Mouse (Mus musculus) c-Kit-positive CD71-positive TER-119-negative erythroid progenitor cells, embryonic 14.5 days (primary cell): ENCODE measurements around the gene Knstrn.

Experiments
- DNase-seq: peaks from one replicate; pipeline ENCODE4 v3.0.0-alpha.2; 2013; ENCODE audit warnings: low read depth

Gene Knstrn

DNA sequence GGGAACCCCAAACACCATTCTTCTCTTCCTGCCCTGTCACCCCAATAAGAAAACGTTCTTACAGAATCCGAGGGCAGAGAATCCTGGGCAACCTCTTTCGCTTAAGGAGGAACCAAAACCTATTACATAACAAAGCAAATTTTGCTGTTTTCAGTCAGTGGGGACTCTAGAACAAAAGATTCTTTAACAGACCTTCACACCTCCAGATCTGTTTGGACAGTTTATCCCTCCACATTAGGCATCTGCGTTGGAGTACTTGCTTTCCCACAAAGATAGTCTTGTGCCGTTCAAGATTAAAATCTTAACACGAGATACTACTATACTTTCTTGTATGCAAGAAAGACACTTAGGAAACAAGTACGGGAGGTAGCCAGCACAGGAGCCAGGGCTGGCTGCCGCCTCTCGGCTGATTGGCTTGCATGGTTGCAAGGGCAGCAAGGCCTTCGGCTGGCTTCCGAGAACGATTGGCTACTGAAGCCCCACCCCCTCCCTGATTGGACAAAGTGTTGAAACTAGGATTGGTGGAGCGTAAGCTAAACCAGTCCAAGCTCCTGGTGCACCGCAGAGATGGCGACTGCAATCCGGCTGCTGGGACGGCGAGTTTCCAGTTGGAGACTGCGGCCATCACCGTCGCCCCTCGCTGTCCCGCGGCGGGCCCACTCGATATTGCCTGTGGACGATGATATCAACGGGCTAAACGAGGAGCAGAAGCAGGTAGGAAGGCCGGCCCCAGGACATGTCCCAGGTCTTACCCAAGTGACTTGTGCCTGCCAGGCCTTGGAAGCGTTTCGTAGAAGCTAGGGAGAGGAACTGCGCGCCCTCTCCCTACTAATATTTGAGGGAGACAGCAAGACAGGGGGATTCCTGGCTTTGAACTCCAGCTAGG lies 47.9 kb downstream of the Knstrn start, which contains the start of gene Ivd:
Ivd (plus strand) TSS at position 501 of the 886 bp plus-strand sequence.
- peak; percentile 93 for DNase-seq

DNA sequence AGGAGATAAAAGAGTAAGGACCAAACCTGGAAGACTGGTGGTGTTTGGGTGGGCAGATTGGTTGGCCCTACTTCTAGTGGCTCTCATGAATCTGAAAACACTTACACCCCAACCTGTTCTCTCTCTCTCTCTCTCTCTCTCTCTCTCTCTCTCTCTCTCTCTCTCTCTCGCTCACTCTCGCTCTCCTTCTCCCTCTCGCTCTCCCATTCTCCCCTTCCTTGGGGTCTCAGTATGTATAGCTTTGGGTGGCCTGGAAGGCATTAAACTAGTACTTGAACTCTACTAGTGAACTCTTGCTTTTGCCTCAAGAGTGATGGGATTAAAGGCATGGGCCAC lies 48.5 kb downstream of the Knstrn start:
- DNase-seq: no peak

DNA sequence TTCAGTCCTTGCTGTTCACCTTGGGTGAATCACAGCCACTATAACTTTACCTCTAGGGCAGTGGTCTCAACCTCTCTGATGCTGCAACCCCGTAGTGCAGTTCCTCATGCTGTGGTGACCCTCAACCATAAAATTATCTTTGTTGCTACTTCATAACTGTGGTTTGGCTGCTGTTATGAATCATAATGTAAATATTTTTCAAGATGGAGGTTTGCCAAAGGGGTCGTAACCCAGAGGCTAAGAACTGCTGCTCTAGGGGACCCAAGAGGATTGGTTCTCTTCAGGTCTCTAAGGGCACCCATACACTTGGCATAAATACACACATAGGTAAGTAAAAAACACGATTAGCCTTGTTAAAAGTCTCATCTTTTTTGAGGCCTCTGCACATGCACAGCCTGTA lies 56.8 kb downstream of the Knstrn start:
- no peak for DNase-seq

DNA sequence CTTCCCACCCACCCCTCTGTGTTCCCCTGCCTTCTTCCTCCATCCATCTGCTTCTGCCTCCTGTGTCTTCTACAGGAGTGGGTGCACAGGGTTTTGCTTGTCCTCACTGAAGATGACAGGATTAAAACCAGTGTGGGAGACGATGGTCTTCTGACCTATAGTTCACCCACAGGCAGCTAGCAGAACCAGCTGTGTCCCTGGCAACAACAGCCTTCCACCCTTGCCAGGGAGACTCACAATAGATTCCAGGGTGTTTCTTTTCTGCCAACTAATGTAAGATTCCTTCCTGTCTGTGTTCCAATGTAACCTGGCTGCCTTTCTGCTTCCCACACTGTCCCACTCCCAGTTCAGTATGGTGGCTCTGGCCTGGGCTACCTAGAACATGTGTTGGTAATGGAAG lies 57.2 kb downstream of the Knstrn start:
- DNase-seq: no peak

DNA sequence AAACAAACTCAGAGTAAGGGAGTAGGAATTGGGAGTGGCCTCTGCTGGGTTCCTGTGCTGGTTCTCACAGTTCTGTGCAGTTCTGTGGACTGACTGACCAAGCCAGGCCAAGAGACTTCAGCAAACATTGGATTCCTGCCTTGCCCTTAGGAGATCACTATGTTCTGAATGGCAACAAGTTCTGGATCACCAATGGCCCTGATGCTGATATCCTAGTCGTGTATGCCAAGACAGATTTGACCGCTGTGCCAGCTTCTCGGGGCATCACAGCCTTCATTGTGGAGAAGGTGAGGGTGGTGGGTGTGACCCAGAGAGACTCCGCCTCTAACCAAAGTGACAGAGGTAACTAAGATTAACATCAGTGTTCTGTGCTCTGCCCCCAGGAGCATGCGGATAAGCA lies 59.2 kb downstream of the Knstrn start:
- no peak for DNase-seq

DNA sequence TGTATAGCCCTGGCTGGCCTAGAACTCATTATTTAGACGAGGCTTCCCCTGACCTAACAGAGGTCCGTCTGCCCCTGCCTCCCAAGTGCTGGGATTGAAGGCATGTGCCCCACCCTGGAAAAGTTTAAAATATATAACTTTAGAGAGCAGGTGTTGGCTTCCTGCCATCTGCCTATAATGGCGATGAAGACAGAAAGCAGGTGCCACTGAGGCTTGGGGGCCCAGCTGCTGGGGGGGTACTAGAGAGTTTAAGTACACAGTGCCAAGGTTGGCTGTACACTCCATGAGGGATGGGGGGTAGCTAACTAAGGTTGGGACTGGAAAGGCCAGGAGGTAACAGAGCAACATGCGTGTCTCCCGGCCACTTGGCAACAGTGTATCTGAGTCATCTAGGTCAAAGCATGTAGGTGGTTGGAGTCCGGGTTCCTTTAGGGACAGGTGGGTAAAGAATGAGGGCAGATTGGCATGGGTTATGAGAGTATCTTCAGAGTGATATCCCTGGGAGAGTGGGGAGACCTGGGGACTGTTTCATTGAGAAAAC lies 60.2 kb downstream of the Knstrn start:
- no peak for DNase-seq

DNA sequence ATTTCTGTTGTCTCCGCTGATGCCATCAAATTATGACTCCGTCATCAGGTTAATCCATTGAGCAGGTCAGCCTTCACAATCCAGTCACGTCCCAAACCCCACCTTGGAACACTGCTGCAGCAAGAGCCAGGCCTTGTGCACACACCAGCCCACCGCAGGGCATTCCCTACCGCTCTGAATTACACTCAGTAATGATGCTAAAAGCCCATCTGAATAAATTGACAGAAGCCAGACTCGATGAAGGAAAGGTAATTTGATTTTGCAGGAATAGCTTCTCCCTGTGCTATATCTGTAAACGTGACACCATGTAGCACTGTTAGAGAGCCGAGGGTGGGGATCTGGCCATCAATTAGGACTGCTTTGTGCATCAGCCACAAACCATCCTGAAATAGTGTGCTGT lies 61.5 kb downstream of the Knstrn start:
- no peak for DNase-seq

DNA sequence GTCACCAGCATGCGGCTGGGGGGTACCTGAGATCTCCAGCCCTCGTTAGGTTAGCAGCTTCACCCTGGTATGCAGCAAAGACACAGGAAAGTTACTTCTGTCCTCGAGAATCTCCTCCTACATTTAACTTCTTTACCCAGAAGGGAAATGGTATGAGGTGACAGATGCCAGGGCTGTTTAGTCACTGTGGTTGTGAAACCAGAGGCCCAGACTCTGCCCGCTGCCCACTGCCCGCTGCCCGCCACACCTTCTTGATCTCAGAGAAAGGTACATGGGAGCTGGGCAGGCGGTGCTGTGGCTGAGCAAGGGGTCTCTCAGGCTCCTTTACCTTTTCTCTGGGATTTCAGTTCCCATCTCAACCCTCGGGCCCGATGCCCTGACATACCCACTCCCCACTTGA lies 62.6 kb downstream of the Knstrn start:
- DNase-seq: no peak

DNA sequence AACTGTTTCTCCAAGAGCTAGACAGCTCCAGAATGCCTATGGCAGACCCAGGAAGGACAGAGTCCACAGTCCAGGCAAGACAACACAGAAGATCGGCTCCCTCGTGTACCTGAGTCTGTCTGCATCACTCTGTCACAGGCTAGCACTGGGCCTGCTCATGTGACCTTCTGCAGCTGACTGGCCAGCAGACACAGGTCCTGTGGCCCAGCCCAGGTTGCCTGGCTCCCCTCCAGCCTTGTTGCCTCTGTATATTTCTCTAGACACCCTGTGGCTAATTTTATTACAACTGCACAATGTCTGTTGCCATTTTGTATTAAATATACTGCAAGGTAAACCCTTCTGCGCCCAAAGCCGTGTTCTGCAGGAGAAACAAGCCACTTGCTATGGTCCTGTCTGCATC lies 67.2 kb downstream of the Knstrn start:
- no peak for DNase-seq

DNA sequence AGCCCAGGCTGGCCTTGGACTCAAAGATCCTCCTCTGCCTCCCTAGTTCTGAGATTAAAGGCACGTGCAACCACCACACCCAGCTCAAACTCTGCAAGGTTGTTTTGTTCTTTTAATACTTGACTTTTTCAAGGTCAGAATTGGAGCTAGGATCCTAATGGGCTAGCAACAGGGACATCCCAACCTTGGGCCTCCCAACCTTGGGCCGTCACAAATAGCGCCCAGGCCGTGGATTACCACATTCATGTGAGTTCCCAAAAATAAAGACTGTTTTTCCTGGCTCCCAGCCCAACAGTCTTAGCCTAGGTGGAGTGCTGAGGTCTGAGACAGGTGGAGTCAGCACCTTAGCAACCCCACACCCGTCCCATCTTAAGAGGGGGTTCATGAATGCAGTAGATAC lies 68.2 kb downstream of the Knstrn start:
- no peak for DNase-seq

DNA sequence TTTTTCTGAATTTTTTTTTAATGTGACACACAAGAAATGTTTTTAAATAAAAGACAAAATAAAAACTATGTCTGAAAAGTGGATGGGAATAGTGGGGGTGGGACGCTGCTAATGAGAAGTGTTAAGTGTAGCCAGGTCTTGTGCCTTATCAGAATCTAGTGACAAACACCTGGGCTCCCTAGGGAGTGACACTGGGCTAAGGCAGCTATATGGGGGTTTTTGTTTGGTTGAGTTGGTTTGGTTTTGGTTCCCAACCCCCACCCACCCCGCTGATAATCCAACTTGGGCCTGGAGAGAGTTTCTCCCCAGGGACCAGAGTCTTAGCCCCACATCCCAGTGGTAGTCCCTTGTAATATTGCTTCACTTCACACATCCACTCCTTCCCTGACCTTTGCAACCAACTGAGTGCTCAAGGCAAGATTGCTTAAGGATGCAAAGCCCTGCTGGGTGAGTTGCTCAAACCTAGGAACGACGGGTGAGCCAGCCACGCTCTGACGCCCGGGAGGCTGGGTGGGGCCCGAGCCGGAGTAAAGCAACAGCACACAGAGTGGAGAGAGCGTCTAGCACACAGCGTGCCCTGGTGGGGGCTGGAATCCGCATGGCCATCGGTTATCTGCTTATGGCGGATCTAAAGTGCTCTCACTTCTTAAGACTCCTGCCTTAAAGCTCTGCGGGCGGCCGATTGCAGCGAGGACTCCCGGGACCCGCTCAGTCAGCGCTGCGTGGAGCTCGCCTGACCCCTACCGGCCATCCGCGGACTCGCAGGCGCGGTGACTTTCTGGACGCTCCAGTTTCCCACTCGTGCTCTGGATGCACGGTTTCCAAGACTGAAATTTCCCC lies 69.3 kb downstream of the Knstrn start:
- DNase-seq: peak; percentile 50

DNA sequence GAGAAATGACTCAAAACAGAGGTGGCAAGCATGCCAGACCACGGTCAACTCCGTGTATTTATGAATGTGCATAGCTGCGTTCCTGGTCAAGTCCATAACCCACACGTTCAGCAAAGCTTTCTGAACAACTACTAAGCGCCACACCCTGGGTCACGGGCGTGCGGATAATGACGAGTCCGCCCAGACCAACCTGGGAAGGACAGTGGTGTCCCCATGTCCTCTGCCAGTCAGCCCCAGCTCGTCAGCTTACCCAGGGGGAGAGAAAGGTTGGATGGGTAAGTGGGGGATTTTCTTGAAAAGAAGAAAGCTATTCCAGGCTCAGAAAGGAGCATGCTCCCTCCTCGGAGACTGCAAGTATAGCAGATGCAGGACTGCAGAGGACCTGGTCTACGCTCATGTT lies 73.6 kb downstream of the Knstrn start:
- DNase-seq: no peak

DNA sequence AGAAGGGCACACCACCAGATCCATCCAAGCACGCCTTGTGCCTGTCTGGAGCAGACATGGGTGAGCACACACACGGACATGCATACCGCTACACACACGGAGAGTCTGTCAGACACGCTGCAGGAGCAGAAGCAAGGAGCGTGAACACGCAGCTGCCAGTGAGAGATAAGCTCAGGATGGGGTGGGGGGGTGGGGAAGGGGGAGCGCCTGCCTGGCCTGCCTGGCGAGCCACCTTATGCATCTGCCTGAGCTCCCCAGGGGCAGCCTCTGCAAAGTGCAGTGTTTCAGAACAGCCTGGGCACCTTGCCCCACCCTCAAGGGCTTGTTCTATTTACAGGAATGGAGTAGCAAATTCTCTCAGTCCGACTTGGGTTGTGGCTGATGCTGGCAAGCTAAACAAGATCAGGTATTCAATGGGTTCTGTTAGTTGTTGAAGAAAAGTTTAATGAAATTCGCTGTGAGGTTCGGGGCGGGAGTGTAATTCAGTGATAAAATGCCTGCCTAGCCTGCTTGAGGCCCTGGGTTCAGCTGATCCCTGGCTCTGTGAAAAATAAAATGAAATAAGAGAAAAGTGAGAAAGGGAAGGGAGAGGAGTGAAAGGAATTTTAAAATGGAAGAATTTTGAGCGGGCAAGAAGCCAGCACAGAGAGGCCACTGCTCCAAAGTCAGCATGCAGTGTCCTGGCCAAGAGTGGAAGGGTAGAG lies 74.2 kb downstream of the Knstrn start:
- peak; percentile 51 for DNase-seq

DNA sequence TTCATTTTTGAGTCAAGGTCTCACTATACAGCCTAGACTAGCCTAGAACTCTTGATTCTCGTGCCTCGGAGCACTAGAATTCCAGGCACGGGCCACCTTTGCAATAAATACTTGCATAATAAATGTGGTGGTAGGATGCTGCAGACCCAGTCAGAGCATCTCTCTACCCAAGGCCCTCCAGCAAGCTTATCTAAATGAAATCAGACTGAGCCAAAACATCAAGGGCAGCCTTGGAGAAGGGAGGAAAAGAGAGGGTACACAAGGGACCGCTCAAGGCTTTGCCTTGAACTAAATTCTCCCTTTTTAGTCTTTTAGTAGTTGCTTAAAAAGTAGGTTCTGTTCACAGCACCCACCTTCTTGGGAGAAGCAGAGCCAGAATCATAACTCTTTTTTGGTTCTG lies 77.4 kb downstream of the Knstrn start:
- no peak for DNase-seq

DNA sequence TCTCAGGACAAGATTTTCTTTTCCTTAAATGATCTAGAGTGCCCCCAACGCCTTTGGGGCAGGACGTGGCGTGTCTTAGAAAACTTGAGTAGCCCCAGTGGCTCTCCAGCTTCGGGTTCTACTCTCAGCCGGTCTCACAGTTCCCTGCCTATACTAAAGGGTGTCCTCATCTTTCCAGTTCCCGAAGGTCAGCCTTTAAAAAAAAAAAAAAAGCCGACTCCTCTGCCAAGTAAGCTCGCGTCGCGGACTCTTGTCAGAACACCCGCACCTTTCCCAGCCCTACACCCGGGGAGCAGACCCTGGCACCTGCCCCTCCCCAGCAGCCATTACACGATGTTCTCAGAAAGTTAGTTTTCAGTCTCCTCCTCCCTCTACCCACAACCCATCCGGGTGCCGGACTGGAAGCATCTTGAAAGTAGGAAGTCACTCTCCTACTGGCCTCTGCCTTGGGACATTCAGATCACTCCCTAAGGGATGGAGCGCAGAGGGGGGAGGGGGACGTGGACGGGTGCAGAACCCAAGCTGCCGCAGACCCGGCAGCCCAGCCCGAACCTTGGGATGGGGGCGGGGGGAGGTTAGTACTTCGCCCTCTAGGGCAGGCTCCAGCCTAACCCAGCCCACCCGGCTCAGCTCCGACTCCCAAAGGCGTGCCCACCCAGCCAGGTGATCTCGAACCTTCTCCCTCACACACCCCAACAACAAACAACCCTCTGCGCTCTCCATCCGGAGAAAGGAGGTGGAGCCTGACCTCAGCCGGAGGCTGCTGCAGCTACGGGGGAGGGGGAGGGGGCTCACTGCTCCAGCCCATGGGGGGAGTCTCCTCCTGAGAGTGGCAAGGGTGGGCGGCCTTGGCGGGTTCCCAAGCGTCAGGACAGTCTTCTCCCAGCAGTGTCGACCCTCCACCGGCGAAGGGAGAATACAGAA lies 82.4 kb downstream of the Knstrn start:
- DNase-seq: no peak

DNA sequence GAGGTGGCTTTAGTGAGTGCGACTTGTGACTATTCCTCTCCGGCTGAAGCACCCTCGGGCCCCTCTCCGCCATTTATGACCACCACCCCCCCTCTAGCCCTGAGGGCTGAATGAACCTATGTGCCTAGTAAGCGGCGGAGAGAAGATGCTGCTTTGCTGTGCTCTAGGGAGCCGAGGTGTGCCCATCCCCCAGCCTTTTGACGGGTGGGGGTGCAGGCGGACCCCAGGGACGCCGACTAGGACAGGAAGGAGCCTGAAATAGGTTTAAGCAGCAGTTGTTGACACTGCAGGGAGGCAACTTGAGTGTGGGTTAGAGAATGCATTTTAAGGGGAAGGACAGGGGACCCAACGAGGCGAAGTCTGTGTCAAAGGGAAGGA lies 83.1 kb downstream of the Knstrn start:
- no peak for DNase-seq

DNA sequence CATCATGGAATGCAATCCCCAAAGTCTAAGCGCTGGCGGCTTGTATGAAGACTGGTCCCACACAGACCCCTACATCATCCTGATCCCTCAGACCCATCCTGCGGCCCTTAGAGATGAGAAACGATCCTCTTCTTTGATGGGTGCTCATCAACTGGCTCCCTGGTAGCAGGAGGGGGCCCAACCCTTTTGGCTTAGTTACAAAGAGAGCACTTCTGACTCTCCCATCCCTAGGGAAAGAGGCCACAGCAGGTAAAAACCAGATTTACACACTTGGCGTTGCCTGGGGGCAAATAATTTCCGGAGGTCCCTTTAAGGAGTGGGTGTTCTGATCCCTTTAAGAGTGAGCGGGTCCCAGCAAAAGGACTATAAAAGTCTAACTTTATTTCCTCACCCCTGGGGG lies 83.6 kb downstream of the Knstrn start:
- no peak for DNase-seq

DNA sequence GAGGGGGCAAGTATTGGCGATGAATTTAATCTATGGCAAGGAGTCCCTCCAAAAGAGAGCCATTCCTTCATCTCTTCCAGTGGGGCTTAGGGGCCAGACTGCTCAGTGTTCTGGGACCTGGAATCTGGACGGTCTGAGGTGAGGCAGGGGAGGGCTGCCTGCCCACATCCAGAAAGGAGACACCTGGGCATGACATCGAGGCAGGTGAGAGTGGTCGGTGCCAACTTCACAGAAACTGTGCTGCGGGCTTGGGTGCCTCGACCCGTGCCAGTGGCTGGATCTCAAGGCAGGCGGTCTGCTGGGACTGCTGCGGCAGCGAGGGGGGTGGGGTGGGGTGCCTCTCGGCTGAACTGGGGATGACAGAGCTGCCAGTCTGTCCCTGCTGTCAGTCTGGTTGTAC lies 84.0 kb downstream of the Knstrn start:
- no peak for DNase-seq

DNA sequence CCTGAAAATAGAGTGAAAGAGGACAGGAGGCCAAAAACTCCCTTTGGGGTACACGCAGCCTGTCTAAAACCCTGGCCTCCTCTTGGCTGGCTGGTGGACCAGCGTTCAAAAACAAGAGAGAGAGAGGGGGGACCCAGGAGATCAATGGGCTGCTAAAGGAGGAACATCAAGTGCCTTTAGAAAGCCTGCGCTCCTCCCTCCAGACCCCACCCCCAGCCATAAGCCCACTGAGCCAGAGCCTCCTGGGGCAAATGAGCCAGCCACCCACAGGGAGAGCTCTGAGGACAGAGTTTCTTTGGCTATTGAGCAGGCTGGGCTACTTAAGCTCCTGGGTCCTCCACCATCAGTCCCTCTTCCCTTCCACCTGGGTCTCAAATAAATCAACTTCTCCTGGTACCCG lies 85.0 kb downstream of the Knstrn start:
- no peak for DNase-seq

DNA sequence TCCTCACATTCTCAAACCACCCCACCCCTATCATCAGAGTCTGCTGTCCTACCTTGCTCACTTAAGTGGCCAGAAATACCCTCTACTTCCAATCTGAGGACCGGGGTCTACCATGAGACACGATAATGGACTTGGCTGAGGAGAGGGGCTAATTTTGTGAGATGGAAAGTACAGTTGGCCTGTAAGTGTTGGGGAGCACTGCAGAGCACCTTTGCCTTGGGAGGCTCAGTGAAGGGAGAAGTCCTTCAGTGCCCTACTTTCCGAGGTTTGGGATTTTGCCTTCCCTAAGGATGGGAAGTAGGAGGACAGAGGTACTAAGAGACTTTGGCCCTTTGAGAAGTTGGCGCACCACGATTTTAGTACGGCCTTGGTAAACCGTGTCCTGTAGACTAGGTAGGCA lies 85.5 kb downstream of the Knstrn start:
- no peak for DNase-seq
